Mouse (Mus musculus) cerebellum, adult 2 months (tissue): ENCODE results near the gene Myocd.

ENCODE experiments used
- CTCF ChIP-seq: fragments of 200-500 bp; IDR thresholded peaks from 2 replicates; pipeline ENCODE4 v1.5.1; 2011; ENCODE audit warnings: low read depth, mild to moderate bottlenecking, control low read depth, low read length, moderate library complexity, borderline replicate concordance; ENCODE audit not compliant: insufficient read depth
- POLR2A ChIP-seq: fragments of 200-500 bp; IDR thresholded peaks from 2 replicates; pipeline ENCODE4 v1.6.1; 2011; ENCODE audit warnings: low read length, control low read depth, borderline replicate concordance; ENCODE audit not compliant: insufficient read depth

DNA sequence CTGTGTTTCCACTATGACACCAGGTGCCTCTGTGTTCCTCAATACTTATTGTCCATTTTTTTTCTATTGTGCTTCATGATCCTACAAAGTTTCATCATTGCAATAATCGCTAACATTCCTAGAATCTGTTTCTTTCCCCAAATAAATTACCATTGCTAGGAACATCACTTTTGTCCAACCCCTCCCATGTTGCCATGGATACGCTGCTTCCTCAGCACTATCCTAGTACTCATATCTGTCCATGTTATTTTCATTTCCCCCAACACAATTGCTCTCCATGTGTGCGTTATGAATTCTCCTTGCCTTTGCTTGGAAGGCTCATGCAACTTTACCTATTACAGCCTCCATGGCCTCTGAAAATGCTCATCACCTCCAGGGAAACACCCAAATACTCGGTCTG lies 19.4 kb downstream of the Myocd start:
- TF ChIP-seq CTCF, result no peak
- no peak for TF ChIP-seq POLR2A
